Mouse (Mus musculus): Measurements from ENCODE around the gene Dmpk. TPM values are rescaled to one million over a fixed set of nuclear protein-coding genes. Genes with fewer than 3 reads are reported as not detected.
"Not testable (repeated sequence)": the region's sequence is repeated elsewhere in the genome, so short reads cannot be mapped to it uniquely, and the experiment has no call there.

Dmpk gene
- polyA plus RNA-seq, 1 experiment from 2014 or later = 17.5 TPM

DNA sequence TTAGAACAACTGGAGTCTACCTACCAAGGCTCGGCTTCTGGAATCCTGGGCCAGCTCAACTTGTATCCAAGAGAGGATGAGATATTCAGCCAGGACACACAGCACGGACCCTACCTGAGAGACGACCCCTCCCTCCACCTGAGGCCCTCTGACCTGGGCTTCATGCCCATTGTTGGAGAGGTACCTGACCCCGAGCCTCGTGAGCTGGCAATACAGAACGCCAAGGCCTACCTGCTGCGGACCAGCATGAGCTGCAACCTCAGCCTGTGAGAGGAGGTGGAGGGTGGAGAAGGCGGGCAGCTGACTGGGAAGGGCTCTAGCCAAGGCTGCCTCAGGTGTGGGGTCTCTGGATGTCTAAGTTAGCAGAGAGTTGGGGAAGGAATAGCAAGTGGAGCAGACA is 28.5 kb upstream of the Dmpk start:
- no peak overlapping the region for H3K27ac ChIP-seq
- H3K4me3 ChIP-seq = no peak overlapping the region
- peaks cover 36% of the 10 kb centered on the region for H3K36me3 ChIP-seq
- ATAC-seq (ENCODE audit: insufficient number of reproducible peaks, insufficient read depth, low FRiP score, low TSS enrichment) = no peak
- peaks cover 9% of the 10 kb centered on the region for H3K4me1 ChIP-seq
- no peak overlapping the region for H3K4me2 ChIP-seq (replicated peaks)
- H3K9me3 ChIP-seq = no peaks in the 10 kb centered on the region
- H3K27me3 ChIP-seq = no peaks in the 10 kb centered on the region
- H3K9ac ChIP-seq = no peak overlapping the region
- WGBS = 91% methylated on average over 8 of the region's 8 CpGs

DNA sequence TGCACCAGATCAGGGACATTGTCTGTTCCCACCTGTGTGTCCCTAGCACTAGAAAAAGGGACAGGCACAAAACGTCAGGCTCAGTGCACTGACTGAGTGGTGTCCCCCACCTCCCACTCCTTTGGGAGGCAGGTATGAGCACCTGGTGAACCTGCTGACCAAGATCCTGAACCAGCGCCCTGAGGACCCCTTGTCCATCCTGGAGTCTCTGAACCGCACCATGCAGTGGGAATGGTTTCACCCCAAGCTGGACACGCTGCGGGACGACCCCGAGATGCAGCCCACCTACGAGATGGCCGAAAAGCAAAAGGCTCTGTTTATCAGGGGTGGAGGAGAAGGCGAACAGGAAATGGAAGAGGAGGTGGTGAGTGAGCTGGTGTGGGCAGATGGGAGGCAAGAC is 26.2 kb upstream of the Dmpk start:
- Histone ChIP-seq H3K27ac (no peak overlapping the region), H3K9ac (no peak overlapping the region), H3K36me3 (peaks cover 14% of the 10 kb centered on the region), H3K9me3 (no peaks in the 10 kb centered on the region), H3K27me3 (no peaks in the 10 kb centered on the region), H3K4me3 (no peak overlapping the region), H3K4me1 (peaks cover 9% of the 10 kb centered on the region), H3K4me2 (replicated peaks) (no peak overlapping the region)
- no peak for ATAC-seq (ENCODE audit: insufficient number of reproducible peaks, insufficient read depth, low FRiP score, low TSS enrichment)
- WGBS = 87% methylated on average over 10 of the region's 10 CpGs

DNA sequence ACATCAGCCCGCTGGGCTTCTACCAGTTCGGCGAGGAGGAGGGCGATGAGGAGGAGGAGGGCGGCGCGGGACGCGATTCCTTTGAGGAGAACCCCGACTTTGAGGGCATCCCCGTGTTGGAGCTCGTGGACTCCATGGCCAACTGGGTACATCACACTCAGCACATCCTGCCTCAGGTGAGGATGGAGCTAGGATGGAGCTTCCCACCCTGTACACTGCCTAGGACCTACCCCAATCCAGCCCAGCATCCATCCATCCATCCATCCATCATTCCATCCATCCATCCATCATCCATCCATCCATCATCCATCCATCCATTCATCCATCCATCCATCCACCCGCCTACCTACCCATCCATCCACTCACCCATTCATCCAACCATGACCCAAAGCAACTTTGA is 17.8 kb upstream of the Dmpk start:
- Histone ChIP-seq H3K9ac (no peak overlapping the region), H3K4me2 (replicated peaks) (peak overlapping the region; percentile 24; the same call in 1 of the 2 replicates), H3K9me3 (no peaks in the 10 kb centered on the region), H3K36me3 (no peaks in the 10 kb centered on the region), H3K4me1 (0 out of 2 replicates have a peak, but pooled peaks cover 4% of the 10 kb centered on the region), H3K27ac (no peak overlapping the region), H3K27me3 (peaks cover 37% of the 10 kb centered on the region), H3K4me3 (peak overlapping the region; percentile 15; the same call in 1 of the 2 replicates)
- 0 out of 2 replicates have a peak, but pooled peaks have one; percentile 72 for ATAC-seq (ENCODE audit: insufficient number of reproducible peaks, insufficient read depth, low FRiP score, low TSS enrichment)
- WGBS = 58% methylated on average over 13 of the region's 13 CpGs

DNA sequence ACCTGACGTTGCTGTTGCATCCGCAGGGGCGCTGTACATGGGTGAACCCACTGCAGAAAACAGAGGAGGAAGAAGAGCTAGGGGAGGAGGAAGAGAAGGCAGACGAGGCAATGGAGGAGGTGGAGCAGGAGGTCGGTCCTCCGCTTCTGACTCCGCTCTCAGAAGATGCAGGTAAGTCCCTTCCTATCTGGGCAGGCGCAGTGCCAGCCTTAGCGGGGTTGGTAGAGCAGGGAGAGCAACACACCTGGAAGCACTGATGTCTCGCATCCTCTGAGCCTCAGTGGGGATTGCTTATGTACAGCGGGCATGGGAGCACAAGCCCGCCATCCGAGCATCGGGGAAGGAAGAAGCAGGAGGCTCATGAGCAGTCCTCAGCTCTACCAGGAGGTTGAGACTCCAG is 16.6 kb upstream of the Dmpk start:
- 43% methylated on average over 14 of the region's 14 CpGs for WGBS
- no peak overlapping the region for H3K9ac ChIP-seq
- no peak overlapping the region for H3K4me3 ChIP-seq
- no peak overlapping the region for H3K27ac ChIP-seq
- no peak overlapping the region for H3K4me2 ChIP-seq (replicated peaks)
- H3K27me3 ChIP-seq = peaks cover 37% of the 10 kb centered on the region
- no peaks in the 10 kb centered on the region for H3K9me3 ChIP-seq
- no peaks in the 10 kb centered on the region for H3K36me3 ChIP-seq
- H3K4me1 ChIP-seq = 0 out of 2 replicates have a peak, but pooled peaks cover 4% of the 10 kb centered on the region
- ATAC-seq (ENCODE audit: insufficient number of reproducible peaks, insufficient read depth, low FRiP score, low TSS enrichment) = no peak

DNA sequence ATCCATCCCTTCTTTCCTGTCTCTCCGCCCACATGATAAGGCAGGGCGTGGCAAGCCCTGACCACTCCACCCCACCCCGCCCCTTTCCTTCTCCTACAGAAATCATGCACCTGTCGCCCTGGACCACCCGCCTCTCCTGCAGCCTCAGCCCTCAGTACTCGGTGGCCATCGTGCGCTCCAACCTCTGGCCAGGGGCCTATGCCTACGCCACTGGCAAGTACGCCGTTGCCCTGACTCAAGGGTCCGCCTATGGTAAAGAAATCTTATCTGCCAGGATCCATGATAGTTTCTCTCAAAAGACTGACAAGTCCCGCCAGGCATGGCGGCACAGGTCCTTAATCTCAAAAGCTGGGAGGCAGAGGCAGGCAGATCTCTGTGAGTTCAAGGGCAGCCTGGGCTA is 15.7 kb upstream of the Dmpk start:
- H3K4me2 ChIP-seq (replicated peaks) = no peak overlapping the region
- no peaks in the 10 kb centered on the region for H3K36me3 ChIP-seq
- H3K9ac ChIP-seq = no peak overlapping the region
- 64% methylated on average over 11 of the region's 14 CpGs for WGBS
- no peak overlapping the region for H3K27ac ChIP-seq
- no peak overlapping the region for H3K4me3 ChIP-seq
- H3K9me3 ChIP-seq = no peaks in the 10 kb centered on the region
- peaks cover 37% of the 10 kb centered on the region for H3K27me3 ChIP-seq
- no peak for ATAC-seq (ENCODE audit: insufficient number of reproducible peaks, insufficient read depth, low FRiP score, low TSS enrichment)
- 0 out of 2 replicates have a peak, but pooled peaks cover 4% of the 10 kb centered on the region for H3K4me1 ChIP-seq

DNA sequence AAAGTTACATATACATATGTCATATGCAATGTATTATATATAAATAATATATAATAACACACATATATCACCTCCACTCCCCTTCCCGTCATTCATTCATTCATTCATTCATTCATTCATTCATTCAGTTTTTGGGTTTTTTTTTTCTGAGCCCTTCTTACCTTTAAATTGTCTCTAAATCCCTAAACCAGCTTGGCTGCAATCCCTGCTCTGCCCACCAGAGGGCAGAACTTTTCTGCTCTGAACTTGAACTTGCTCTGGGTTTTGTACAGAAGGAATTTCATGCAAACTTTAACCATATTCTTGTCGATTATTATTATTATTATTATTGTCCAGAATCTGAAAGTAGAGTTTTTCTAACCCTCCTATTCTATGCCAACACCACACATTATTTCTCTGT is 14.9 kb upstream of the Dmpk start:
- no peak overlapping the region for H3K4me2 ChIP-seq (replicated peaks)
- peaks cover 37% of the 10 kb centered on the region for H3K27me3 ChIP-seq
- no peaks in the 10 kb centered on the region for H3K36me3 ChIP-seq
- no peak overlapping the region for H3K27ac ChIP-seq
- ATAC-seq (ENCODE audit: insufficient number of reproducible peaks, insufficient read depth, low FRiP score, low TSS enrichment) = no peak
- H3K4me3 ChIP-seq = no peak overlapping the region
- 0 out of 2 replicates have a peak, but pooled peaks cover 4% of the 10 kb centered on the region for H3K4me1 ChIP-seq
- H3K9me3 ChIP-seq = no peaks in the 10 kb centered on the region
- 5% methylated on average over 2 of the region's 2 CpGs for WGBS
- H3K9ac ChIP-seq = no peak overlapping the region

DNA sequence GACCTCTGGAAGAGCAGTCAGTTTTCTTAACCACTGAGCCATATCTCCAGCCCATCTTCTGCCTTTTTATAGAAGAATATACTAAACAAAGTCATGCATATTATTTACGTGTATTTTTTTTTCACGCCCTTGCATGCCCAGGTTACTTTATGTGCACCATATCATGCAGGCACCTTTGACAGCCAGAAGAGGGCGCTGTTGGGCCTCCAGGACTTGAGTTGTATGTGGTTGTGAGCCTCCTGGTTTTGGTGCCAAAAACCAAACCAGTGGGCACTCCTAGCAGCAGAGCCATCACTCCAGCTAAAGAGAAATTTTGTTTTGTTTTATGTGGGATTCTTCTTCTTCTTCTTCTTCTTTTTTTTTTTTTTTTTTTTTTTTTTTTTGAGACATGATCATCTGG is 14.1 kb upstream of the Dmpk start:
- ATAC-seq (ENCODE audit: insufficient number of reproducible peaks, insufficient read depth, low FRiP score, low TSS enrichment) = no peak
- H3K27ac ChIP-seq = no peak overlapping the region
- no peaks in the 10 kb centered on the region for H3K36me3 ChIP-seq
- H3K4me1 ChIP-seq = 0 out of 2 replicates have a peak, but pooled peaks cover 4% of the 10 kb centered on the region
- no peak overlapping the region for H3K4me2 ChIP-seq (replicated peaks)
- H3K9me3 ChIP-seq = no peaks in the 10 kb centered on the region
- no peak overlapping the region for H3K9ac ChIP-seq
- WGBS = 50% methylated on average over 3 of the region's 3 CpGs
- H3K4me3 ChIP-seq = no peak overlapping the region
- peaks cover 30% of the 10 kb centered on the region for H3K27me3 ChIP-seq

DNA sequence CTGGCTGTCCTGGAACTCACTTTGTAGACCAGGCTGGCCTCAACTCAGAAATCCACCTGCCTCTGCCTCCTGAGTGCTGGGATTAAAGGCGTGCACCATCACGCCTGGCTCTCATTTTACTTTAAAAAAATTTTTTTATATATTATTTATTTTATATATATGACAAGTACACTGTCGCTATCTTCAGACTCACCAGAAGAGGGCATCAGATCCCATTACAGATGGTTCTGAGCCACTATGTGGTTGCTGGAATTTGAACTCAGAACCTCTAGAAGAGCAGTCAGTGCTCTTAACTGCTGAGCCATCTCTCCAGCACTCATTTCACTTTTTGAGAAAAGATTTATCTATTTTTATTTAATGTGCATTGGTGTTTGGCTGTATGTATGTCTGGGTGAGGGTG is 12.6 kb upstream of the Dmpk start:
- not testable (repeated sequence) for H3K36me3 ChIP-seq; ATAC-seq (ENCODE audit: insufficient number of reproducible peaks, insufficient read depth, low FRiP score, low TSS enrichment); H3K4me2 ChIP-seq (replicated peaks); H3K9ac ChIP-seq; H3K4me1 ChIP-seq; H3K27ac ChIP-seq; H3K4me3 ChIP-seq; H3K9me3 ChIP-seq
- WGBS = 57% methylated on average over 3 of the region's 3 CpGs
- H3K27me3 ChIP-seq = peaks cover 15% of the 10 kb centered on the region

DNA sequence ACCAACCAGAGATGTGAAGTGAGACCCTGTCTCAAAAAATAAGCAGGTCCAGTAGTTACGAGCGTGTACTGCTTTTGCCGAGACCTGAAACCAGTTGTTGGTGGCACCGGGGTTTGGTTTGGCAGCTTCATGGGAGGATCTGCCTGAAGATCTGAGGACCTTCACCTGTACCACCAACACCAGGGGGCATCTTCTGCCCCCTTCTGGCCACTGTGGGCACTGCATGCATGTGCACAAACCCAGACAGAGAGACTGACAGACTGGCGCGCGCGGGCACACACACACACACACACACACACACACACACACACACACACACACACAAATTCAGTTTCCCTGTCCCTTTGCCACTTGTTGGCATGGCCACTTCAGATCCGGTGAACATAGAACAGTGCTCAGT is 10.1 kb upstream of the Dmpk start:
- no peaks in the 10 kb centered on the region for H3K9me3 ChIP-seq
- H3K36me3 ChIP-seq = peaks cover 7% of the 10 kb centered on the region
- no peak overlapping the region for H3K4me3 ChIP-seq
- no peak for ATAC-seq (ENCODE audit: insufficient number of reproducible peaks, insufficient read depth, low FRiP score, low TSS enrichment)
- peaks cover 18% of the 10 kb centered on the region for H3K4me1 ChIP-seq
- no peak overlapping the region for H3K27ac ChIP-seq
- H3K9ac ChIP-seq = no peak overlapping the region
- no peak overlapping the region for H3K4me2 ChIP-seq (replicated peaks)
- no peaks in the 10 kb centered on the region for H3K27me3 ChIP-seq
- WGBS = 78% methylated on average over 9 of the region's 9 CpGs

DNA sequence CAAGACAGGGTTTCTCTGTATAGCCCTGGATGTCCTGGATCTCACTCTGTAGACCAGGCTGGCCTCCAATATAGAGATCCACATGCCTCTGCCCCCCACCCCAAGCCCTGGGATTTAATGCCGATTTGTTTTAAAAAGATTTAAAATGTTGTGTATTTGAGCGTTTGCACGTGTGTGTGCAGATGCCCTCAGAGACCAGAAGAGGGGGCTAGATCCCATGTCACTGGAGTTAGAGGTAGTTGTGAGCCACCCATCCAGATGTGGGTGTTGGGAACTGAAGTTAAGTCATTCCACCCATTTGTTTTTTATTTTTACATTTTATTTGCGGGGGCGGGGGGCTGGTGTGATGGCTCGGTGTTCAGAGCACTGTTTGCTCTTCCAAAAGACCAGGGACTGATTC is 9.2 kb upstream of the Dmpk start:
- no peak overlapping the region for H3K9ac ChIP-seq
- no peak overlapping the region for H3K4me2 ChIP-seq (replicated peaks)
- H3K27ac ChIP-seq = no peak overlapping the region
- H3K36me3 ChIP-seq = peaks cover 17% of the 10 kb centered on the region
- no peaks in the 10 kb centered on the region for H3K9me3 ChIP-seq
- H3K4me1 ChIP-seq = peaks cover 18% of the 10 kb centered on the region
- ATAC-seq (ENCODE audit: insufficient number of reproducible peaks, insufficient read depth, low FRiP score, low TSS enrichment) = no peak
- H3K27me3 ChIP-seq = no peaks in the 10 kb centered on the region
- no peak overlapping the region for H3K4me3 ChIP-seq
- WGBS = 96% methylated on average over 6 of the region's 6 CpGs

DNA sequence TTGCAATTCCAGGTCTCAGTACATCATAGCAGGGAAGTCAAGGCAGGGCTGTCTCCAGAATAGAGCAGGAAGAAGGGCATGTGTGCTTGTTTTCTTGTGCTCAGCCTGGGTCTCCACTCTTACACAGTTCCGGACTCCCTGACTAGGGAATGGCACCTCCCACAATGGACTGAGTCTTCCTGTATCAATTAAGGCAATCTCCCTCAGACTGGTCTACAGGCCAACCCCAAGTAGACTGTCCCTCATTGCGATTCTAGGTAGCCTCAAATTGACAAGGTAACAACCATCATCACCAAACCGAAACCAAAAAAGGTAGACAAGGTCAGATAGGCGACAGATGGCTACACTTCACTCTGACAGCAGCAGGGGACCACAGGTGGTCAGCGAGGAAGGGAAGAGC is 8.4 kb upstream of the Dmpk start:
- Histone ChIP-seq H3K9me3 (no peaks in the 10 kb centered on the region), H3K4me1 (peaks cover 18% of the 10 kb centered on the region), H3K4me2 (replicated peaks) (peak overlapping the region; percentile 50), H3K36me3 (peaks cover 24% of the 10 kb centered on the region), H3K9ac (no peak overlapping the region), H3K4me3 (peak overlapping the region; percentile 99), H3K27me3 (no peaks in the 10 kb centered on the region), H3K27ac (no peak overlapping the region)
- no peak; the same call in 1 of the 2 replicates for ATAC-seq (ENCODE audit: insufficient number of reproducible peaks, insufficient read depth, low FRiP score, low TSS enrichment)
- 62% methylated on average over 5 of the region's 5 CpGs for WGBS

DNA sequence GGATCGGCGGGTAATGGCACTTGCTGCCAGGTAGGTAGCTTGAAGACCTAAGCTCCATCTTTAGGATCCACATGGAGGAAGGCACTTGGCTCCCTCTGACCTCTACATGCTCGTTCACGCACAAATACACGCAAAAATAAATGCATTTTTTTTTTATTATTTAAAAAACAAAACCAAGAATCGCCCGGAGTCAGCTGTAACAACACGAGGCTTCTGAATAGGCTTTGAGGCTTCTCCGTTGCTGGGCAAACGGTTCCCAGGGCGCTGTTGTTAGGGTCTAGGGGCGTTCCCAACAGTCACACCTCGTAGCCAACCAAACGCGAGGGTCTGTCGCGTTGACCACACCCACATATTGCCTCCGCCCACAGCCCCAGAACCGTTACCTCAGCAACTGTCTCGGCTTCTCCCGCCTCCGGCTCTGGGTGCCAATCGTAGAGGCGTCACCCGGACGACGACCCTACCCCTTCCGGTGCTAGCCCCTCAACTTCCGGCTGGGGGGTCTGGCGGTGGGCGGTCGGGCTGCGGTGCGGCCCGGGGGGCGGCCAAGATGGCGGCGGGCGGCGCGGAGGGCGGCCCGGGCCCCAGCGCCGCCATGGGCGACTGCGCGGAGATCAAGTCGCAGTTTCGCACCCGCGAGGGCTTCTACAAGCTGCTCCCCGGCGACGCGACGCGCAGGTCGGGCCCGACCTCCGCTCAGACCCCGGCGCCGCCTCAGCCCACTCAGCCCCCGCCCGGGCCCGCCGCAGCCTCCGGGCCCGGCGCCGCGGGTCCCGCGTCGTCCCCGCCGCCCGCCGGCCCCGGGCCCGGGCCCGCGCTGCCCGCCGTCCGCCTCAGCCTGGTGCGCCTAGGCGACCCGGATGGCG is 7.7 kb upstream of the Dmpk start, which contains the start of gene Dmwd:
TSS of gene Dmwd (plus strand) at position 505 of the 863 bp plus-strand sequence.
- ATAC-seq (ENCODE audit: insufficient number of reproducible peaks, insufficient read depth, low FRiP score, low TSS enrichment) = peak; percentile 98
- H3K9me3 ChIP-seq = no peaks in the 10 kb centered on the region
- H3K9ac ChIP-seq = peak within 1 kb of the TSS; percentile 100
- no peaks in the 10 kb centered on the region for H3K27me3 ChIP-seq
- WGBS = 1% methylated on average over 65 of the region's 91 CpGs
- H3K27ac ChIP-seq = peak within 1 kb of the TSS; percentile 80
- H3K4me3 ChIP-seq = peak within 1 kb of the TSS; percentile 99
- H3K36me3 ChIP-seq = peaks cover 31% of the 10 kb centered on the region
- H3K4me2 ChIP-seq (replicated peaks) = peak within 1 kb of the TSS; percentile 79
- peaks cover 18% of the 10 kb centered on the region for H3K4me1 ChIP-seq
